Mouse (Mus musculus) G1E (cell line): ENCODE results near the gene Map1lc3b.

ENCODE experiments used
- CTCF ChIP-seq: IDR thresholded peaks from 2 replicates; pipeline ENCODE4 v1.5.1; 2012; ENCODE audit warnings: low read depth, low read length, inconsistent platforms, mixed read lengths
- GATA1 ChIP-seq: IDR thresholded peaks from 2 replicates; pipeline ENCODE4 v1.6.1; 2012; ENCODE audit warnings: borderline replicate concordance, low read length, inconsistent platforms, mixed read lengths
- GATA2 ChIP-seq: IDR thresholded peaks from 2 replicates; pipeline ENCODE4 v1.6.1; 2012; ENCODE audit warnings: low read depth, low read length, inconsistent platforms, borderline replicate concordance
- POLR2AphosphoS5 ChIP-seq: IDR thresholded peaks from 2 replicates; pipeline ENCODE4 v1.6.1; 2012; ENCODE audit warnings: low read depth, low read length, inconsistent platforms; ENCODE audit not compliant: insufficient replicate concordance

DNA sequence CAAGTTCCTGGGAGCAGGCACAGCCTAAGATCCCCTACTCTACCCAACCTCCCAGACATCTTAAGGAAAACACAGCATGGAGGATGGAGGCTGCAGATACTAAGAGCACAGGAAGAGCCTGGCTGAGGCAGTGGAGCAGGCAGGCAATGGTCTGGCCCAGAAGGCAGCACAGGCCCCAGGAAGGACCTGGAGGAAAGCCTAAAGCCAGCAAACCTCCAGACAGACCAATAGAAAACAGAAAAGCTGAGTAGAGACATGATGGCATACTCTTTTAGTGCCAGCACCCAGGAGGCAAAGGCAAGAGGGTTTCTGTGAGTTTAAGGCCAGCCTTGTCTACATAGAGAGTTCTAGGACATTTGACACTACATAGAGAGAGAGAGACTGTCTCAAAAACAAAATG, 23.3 kb downstream of the Map1lc3b start:
- no peak for TF ChIP-seq CTCF
- no peak for TF ChIP-seq GATA1
- no peak for TF ChIP-seq GATA2
- no peak for TF ChIP-seq POLR2AphosphoS5
